Mouse (Mus musculus) cerebellum, adult 2 months (tissue): ENCODE results near the gene Cd5.

Experiments
- CTCF ChIP-seq: fragments of 200-500 bp; IDR thresholded peaks from 2 replicates; pipeline ENCODE4 v1.5.1; 2011; ENCODE audit warnings: low read depth, mild to moderate bottlenecking, control low read depth, low read length, moderate library complexity, borderline replicate concordance; ENCODE audit not compliant: insufficient read depth
- POLR2A ChIP-seq: fragments of 200-500 bp; IDR thresholded peaks from 2 replicates; pipeline ENCODE4 v1.6.1; 2011; ENCODE audit warnings: low read length, control low read depth, borderline replicate concordance; ENCODE audit not compliant: insufficient read depth

GRCm38 (mm10) chr19:10712646-10713045 lies 26.2 kb downstream of the Cd5 start:
- no peak for TF ChIP-seq CTCF
- TF ChIP-seq POLR2A, result no peak
